Mouse (Mus musculus): ENCODE results near the gene Ankrd49.

The Ankrd49 gene

GRCm38 (mm10) chr9:14740151-14740924 lies 44.3 kb downstream of the Ankrd49 start, which contains the start of gene Piwil4:
TSS of gene Piwil4 (minus strand) at chr9:14740733.
- no peak for DNase-seq (ENCODE audit: low read depth, low spot score)

- no peak for DNase-seq (ENCODE audit: low read depth, low spot score)
Observed at GRCm38 (mm10) chr9:14739498-14740150, 45.0 kb downstream of the Ankrd49 start.

GRCm38 (mm10) chr9:14730941-14731541 lies 53.6 kb downstream of the Ankrd49 start:
- no peak for DNase-seq (ENCODE audit: low read depth, low spot score)

Data from embryo, embryonic 11.5 days (tissue).